Comparison of ENCODE assay signal across 13 mouse cellular contexts in genomic region chr9:105692472-105692871, GRCm38 (mm10). TPM values are rescaled to one million over a fixed set of nuclear protein-coding genes. Genes with fewer than 3 reads are reported as not detected.
A peak's percentile ranks its signal among the peaks of the same experiment; 100 is the strongest.
DNase-seq lines count a peak whose midpoint lies in the region; ATAC-seq and TF ChIP-seq lines count a peak whose summit lies in the region.
"Had no signal": no experiment of that assay in that cellular context is flagged by ENCODE, and none has a peak within 500 bp of the region (broad histone marks: within the 10 kb centered on the region; RNA-seq: fewer than 3 reads in every experiment).

No protein-coding gene starts in this region.

- no peak overlapping the region for H3K4me3 ChIP-seq in forebrain, embryonic 16.5 days (replicated peaks; ENCODE audit: low read length)
- H3K4me3 ChIP-seq in forebrain, embryonic 12.5 days (replicated peaks): no peak overlapping the region
- no peak overlapping the region for H3K4me3 ChIP-seq in left cerebral cortex, adult 2 months
- no peak overlapping the region for H3K4me3 ChIP-seq in hindbrain, embryonic 12.5 days
- H3K4me3 ChIP-seq: limb, embryonic 15.5 days had no signal

- ATAC-seq in forebrain, embryonic 16.5 days: no peak
- ATAC-seq in forebrain, embryonic 12.5 days (ENCODE audit: low FRiP score): no peak
- no peak for ATAC-seq in megakaryocyte progenitor cell, adult 5-6 weeks (replicated peaks; ENCODE audit: poor library complexity)
- no peak for ATAC-seq in hindbrain, embryonic 12.5 days (ENCODE audit: low FRiP score)
- ATAC-seq: forebrain, embryonic 14.5 days; hindbrain, embryonic 16.5 days had no signal

- H3K27ac ChIP-seq in forebrain, embryonic 16.5 days (ENCODE audit: low read length): no peak overlapping the region
- no peak overlapping the region for H3K27ac ChIP-seq in forebrain, embryonic 12.5 days
- peak overlapping the region; percentile 89 for H3K27ac ChIP-seq in left cerebral cortex, adult 2 months
- no peak overlapping the region for H3K27ac ChIP-seq in hindbrain, embryonic 12.5 days
- H3K27ac ChIP-seq: kidney, postnatal 0 days; limb, embryonic 15.5 days had no signal

- H3K9ac ChIP-seq in forebrain, embryonic 16.5 days (replicated peaks; ENCODE audit: low read depth, low read length): 0 out of 2 replicates have a peak overlapping the region, but pooled peaks have one; percentile 6
- no peak overlapping the region for H3K9ac ChIP-seq in forebrain, embryonic 12.5 days
- H3K9ac ChIP-seq in hindbrain, embryonic 12.5 days: no peak overlapping the region
- H3K9ac ChIP-seq: limb, embryonic 15.5 days had no signal

- TF ChIP-seq CTCF in left cerebral cortex, adult 2 months (IDR thresholded peaks at IDR 0.05): no peak

- 86% methylated on average over 14 of the region's 14 CpGs for WGBS in forebrain, embryonic 16.5 days
- 94% methylated on average over 14 of the region's 14 CpGs for WGBS in forebrain, embryonic 12.5 days
- 93% methylated on average over 14 of the region's 14 CpGs for WGBS in hindbrain, embryonic 12.5 days

- no peak overlapping the region for H3K4me2 ChIP-seq in forebrain, embryonic 16.5 days (ENCODE audit: low read length)
- H3K4me2 ChIP-seq in forebrain, embryonic 12.5 days: no peak overlapping the region
- H3K4me2 ChIP-seq in hindbrain, embryonic 12.5 days (replicated peaks): no peak overlapping the region
- H3K4me2 ChIP-seq: heart, embryonic 11.5 days; limb, embryonic 15.5 days had no signal

- intact Hi-C loops in left cerebral cortex, adult 2 months (cut with DNase I): loop anchor here (2.0 to 5.0 kb wide), 5 partner anchors 28 to 420 kb away; no protein-coding TSS in a partner anchor

- H3K4me1 ChIP-seq in forebrain, embryonic 16.5 days (replicated peaks; ENCODE audit: control insufficient read depth, insufficient read depth, low read length): peaks cover 4% of the 10 kb centered on the region; the same call in 1 of the 2 replicates
- H3K4me1 ChIP-seq in forebrain, embryonic 12.5 days: peaks cover 7% of the 10 kb centered on the region
- no peaks in the 10 kb centered on the region for H3K4me1 ChIP-seq in hindbrain, embryonic 12.5 days

- H3K36me3 ChIP-seq in forebrain, embryonic 16.5 days (ENCODE audit: control insufficient read depth, insufficient read depth): 0 out of 2 replicates have a peak, but pooled peaks cover under 1% of the 10 kb centered on the region
- H3K36me3 ChIP-seq in forebrain, embryonic 12.5 days (replicated peaks): peaks cover 12% of the 10 kb centered on the region
- peaks cover 14% of the 10 kb centered on the region for H3K36me3 ChIP-seq in hindbrain, embryonic 12.5 days

- peak; percentile 47 to 56 for DNase-seq in frontal cortex, postnatal 25 days (ENCODE audit: low spot score in 2 of 2)
- DNase-seq in left cerebral cortex, adult 2 months (ENCODE audit: extremely low spot score in 1 of 2, low spot score in 2 of 2): peak; percentile 63 to 73
- peak; percentile 88 to 89 for DNase-seq in right cerebral cortex, postnatal 36 days (ENCODE audit: low spot score in 2 of 2)
- no peak for DNase-seq in cerebellum, adult 11-12 months

- no peaks in the 10 kb centered on the region for H3K9me3 ChIP-seq in forebrain, embryonic 16.5 days (ENCODE audit: control insufficient read depth, low read length)
- H3K9me3 ChIP-seq in forebrain, embryonic 12.5 days: no peaks in the 10 kb centered on the region
- H3K9me3 ChIP-seq in hindbrain, embryonic 12.5 days (replicated peaks): no peaks in the 10 kb centered on the region
- H3K9me3 ChIP-seq: limb, embryonic 15.5 days had no signal

- H3K27me3 ChIP-seq in forebrain, embryonic 16.5 days (replicated peaks; ENCODE audit: control insufficient read depth, insufficient read depth, low read length): no peaks in the 10 kb centered on the region
- H3K27me3 ChIP-seq in forebrain, embryonic 12.5 days: no peaks in the 10 kb centered on the region
- H3K27me3 ChIP-seq in hindbrain, embryonic 12.5 days: no peaks in the 10 kb centered on the region
- H3K27me3 ChIP-seq: limb, embryonic 15.5 days had no signal

RNA-seq across cellular contexts. Expression of gene Pik3r4, which starts 49.7 kb away (rescaled TPM):
- polyA plus RNA-seq in forebrain, embryonic 16.5 days (2015; fragmentation: Nextera tagmentation; extraction: Ambion mirVana): 19.6 and 20.5 TPM in 2 replicates
- 25.8 and 27.4 TPM in 2 replicates for polyA plus RNA-seq in forebrain, embryonic 12.5 days (2016; fragmentation: Nextera tagmentation; extraction: Ambion mirVana)
- total RNA-seq in left cerebral cortex, adult 2 months (2021): 10 to 100 TPM; 43.0 to 43.7 TPM
- 19.6 and 26.8 TPM in 2 replicates for total RNA-seq in megakaryocyte progenitor cell, adult 5-6 weeks (2015)
- 20.2 and 28.3 TPM in 2 replicates for total RNA-seq in megakaryocyte progenitor cell, adult 5-6 weeks (2017)
- 27.9 and 28.4 TPM in 2 replicates for polyA plus RNA-seq in hindbrain, embryonic 12.5 days (2016; fragmentation: Nextera tagmentation; extraction: Ambion mirVana)
